Mouse (Mus musculus) G1E (cell line): ENCODE data around the gene Fbn1. TPM values are rescaled to one million over a fixed set of nuclear protein-coding genes. Genes with fewer than 3 reads are reported as not detected.

ENCODE experiments used
- ATAC-seq: 2 replicates; pipeline ENCODE4 v1.8.0; 2016; ENCODE audit warnings: mild to moderate bottlenecking; ENCODE audit not compliant: insufficient number of reproducible peaks, poor library complexity, low FRiP score, severe bottlenecking; ENCODE audit errors: extremely low read depth
- DNase-seq: peaks from one replicate; pipeline ENCODE4 v3.0.0; 2012; ENCODE audit warnings: low spot score
- H3K27me3 ChIP-seq: 2 replicates; pipeline ENCODE4 v1.6.1; 2012; ENCODE audit warnings: mild to moderate bottlenecking, low read length, inconsistent platforms; ENCODE audit not compliant: insufficient read depth
- H3K36me3 ChIP-seq: replicated peaks from 2 replicates; pipeline ENCODE3; 2012; ENCODE audit warnings: mild to moderate bottlenecking, inconsistent platforms
- H3K4me1 ChIP-seq: 2 replicates; pipeline ENCODE4 v1.6.1; 2012; ENCODE audit warnings: low read depth, low read length, inconsistent platforms, mixed read lengths; ENCODE audit not compliant: insufficient read depth
- H3K4me3 ChIP-seq: 2 replicates; pipeline ENCODE4 v1.5.1; 2012; ENCODE audit warnings: low read depth, mild to moderate bottlenecking, inconsistent platforms, low read length, moderate library complexity, mixed read lengths
- H3K9me3 ChIP-seq: replicated peaks from 2 replicates; pipeline ENCODE4 v1.6.1; 2012; ENCODE audit warnings: inconsistent platforms
- CTCF ChIP-seq: IDR thresholded peaks from 2 replicates; pipeline ENCODE4 v1.5.1; 2012; ENCODE audit warnings: low read depth, low read length, inconsistent platforms, mixed read lengths
- GATA1 ChIP-seq: IDR thresholded peaks from 2 replicates; pipeline ENCODE4 v1.6.1; 2012; ENCODE audit warnings: borderline replicate concordance, low read length, inconsistent platforms, mixed read lengths
- GATA2 ChIP-seq: IDR thresholded peaks from 2 replicates; pipeline ENCODE4 v1.6.1; 2012; ENCODE audit warnings: low read depth, low read length, inconsistent platforms, borderline replicate concordance
- POLR2AphosphoS5 ChIP-seq: IDR thresholded peaks from 2 replicates; pipeline ENCODE4 v1.6.1; 2012; ENCODE audit warnings: low read depth, low read length, inconsistent platforms; ENCODE audit not compliant: insufficient replicate concordance
- TAL1 ChIP-seq: conservative IDR thresholded peaks from 2 replicates; pipeline ENCODE4 v1.6.1; 2012; ENCODE audit warnings: low read depth, low read length, inconsistent platforms, mixed read lengths
- polyA plus RNA-seq: library from polyadenylated mRNA; stranded (reverse); fragments of >175 nt; gene quantifications from 2 replicates; pipeline ENCODE4 v1.2.3, GENCODE M21; 2012
- total RNA-seq, 2 experiments: library from RNA; stranded (forward) in 1 of 2; stranded (reverse) in 1 of 2; fragments of 200-1000 nt in 1 of 2; fragments of >200 nt in 1 of 2; fragmentation: Nextera tagmentation in 1 of 2; gene quantifications; 2 replicates each; pipeline ENCODE4 v1.2.3; 2014 to 2017

The Fbn1 gene
- total and polyA plus RNA-seq, 3 experiments, result 0.05 TPM; not detected in 2

DNA sequence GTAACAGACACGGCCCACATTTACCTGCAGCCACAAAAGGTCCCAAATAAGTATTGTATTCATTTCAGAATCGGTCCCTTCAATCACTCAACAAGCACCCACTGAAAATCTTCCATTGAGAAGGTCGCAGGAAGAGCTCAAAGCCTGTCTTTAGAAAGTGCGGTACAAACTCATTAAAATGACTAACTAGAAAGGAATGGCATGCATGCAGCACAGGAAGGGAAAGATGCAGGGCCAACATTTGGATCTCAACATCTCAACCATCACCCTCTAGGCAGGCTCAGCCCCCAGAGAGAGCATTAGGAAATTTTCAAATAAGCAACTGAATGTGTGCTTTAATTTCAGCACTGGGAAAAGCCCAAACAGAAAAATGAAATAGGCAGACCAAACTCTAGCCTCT lies 36.1 kb downstream of the Fbn1 start:
- Histone ChIP-seq H3K4me3 (no peak overlapping the region), H3K9me3 (no peaks in the 10 kb centered on the region), H3K36me3 (no peaks in the 10 kb centered on the region), H3K4me1 (peaks cover 3% of the 10 kb centered on the region; the same call in 1 of the 2 replicates), H3K27me3 (peaks cover 10% of the 10 kb centered on the region; the same call in 1 of the 2 replicates)
- no peak for ATAC-seq
- TF ChIP-seq GATA1 (no peak), GATA2 (no peak), POLR2AphosphoS5 (no peak), CTCF (no peak), TAL1 (no peak)
- no peak for DNase-seq

DNA sequence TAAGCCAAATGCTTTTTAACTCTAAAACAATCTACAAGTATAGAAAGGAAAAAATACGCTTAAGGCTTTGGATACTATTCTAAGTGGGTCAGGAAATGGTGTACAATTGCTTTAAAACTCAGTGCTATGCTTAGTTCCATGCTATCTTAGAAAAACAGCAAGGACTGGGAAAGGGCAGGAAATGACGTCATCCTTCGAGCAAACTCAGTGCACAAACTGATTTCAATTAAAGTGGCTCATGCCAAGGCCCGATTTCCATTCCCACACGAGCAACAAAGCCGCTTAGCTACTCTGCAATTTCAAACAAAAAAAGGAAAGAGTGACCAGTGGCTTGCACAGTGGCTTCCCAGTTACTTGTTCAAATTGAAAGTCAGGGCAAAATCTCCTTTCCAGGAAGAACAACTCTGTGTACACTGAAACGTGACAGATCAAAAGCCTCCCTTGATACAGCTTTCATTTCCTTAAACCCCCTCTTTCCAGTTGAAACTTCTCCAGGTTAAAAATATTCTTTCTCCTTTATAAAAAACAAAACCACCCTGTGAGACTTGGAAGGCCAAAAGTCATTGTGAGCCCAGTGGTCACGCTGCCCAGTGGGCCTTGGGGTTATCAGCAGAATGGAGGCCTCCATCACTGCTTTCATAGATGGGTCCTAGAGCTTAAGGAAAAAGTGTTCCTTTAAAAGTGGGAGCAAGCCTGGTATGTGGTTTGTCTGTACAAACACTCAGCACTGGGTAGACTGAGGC lies 37.1 kb downstream of the Fbn1 start:
- ATAC-seq (no peak), DNase-seq (no peak)
- no peaks in the 10 kb centered on the region for H3K36me3 ChIP-seq
- H3K27me3 ChIP-seq, result peaks cover 11% of the 10 kb centered on the region; the same call in 1 of the 2 replicates
- H3K4me3 ChIP-seq, result no peak overlapping the region
- H3K9me3 ChIP-seq, result no peaks in the 10 kb centered on the region
- H3K4me1 ChIP-seq, result peaks cover 3% of the 10 kb centered on the region; the same call in 1 of the 2 replicates
- no peak for TF ChIP-seq GATA2
- TF ChIP-seq GATA1, result no peak
- no peak for TF ChIP-seq CTCF
- TF ChIP-seq POLR2AphosphoS5, result no peak
- TF ChIP-seq TAL1, result no peak

DNA sequence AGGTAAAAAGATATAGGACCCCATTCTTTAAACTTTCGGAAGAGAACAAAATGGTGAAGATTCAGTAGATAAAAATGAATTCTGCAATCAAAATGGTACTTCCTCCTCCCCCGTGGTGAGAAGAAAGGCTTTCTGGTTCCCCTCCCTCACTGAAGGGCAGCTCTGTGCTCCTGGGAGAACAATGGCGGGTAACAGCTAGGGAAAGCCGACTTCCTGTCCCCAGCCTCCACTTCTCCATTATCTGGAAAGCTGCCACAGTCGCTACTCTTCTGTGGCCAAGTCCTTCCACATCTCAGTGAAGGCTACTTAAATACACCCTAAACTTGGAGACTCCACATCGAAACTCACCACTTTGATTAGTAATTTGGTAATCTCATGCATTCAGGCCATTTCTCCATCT lies 43.8 kb downstream of the Fbn1 start:
- TF ChIP-seq GATA1 (no peak), CTCF (no peak), POLR2AphosphoS5 (no peak), GATA2 (no peak), TAL1 (no peak)
- DNase-seq, result no peak
- ATAC-seq, result no peak
- H3K4me1 ChIP-seq, result no peaks in the 10 kb centered on the region
- peaks cover 5% of the 10 kb centered on the region; the same call in 1 of the 2 replicates for H3K27me3 ChIP-seq
- H3K36me3 ChIP-seq, result no peaks in the 10 kb centered on the region
- no peaks in the 10 kb centered on the region for H3K9me3 ChIP-seq
- no peak overlapping the region for H3K4me3 ChIP-seq

DNA sequence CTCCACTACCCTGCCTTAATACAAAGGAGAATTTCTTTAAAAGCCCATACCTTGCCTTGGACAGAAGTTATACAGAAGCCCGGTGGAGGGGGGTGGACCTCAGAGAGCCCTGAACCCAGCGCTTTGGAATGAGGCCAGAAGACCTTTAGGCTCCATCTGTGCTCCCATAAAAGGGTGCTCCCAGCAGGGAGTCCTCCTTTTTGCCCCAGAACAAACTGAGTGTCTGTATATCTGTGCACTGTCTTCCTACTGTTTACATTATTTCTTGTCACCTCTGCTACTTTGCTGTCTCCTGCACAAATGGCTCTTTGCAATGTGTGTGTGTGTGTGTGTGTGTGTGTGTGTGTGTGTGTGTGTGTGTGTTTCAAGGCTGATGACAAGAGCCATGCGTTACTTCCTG lies 48.7 kb downstream of the Fbn1 start:
- Histone ChIP-seq H3K9me3 (no peaks in the 10 kb centered on the region), H3K36me3 (no peaks in the 10 kb centered on the region), H3K27me3 (no peaks in the 10 kb centered on the region; the same call in 1 of the 2 replicates), H3K4me1 (0 out of 2 replicates have a peak, but pooled peaks cover 2% of the 10 kb centered on the region), H3K4me3 (no peak overlapping the region)
- TF ChIP-seq CTCF, result no peak
- no peak for TF ChIP-seq TAL1
- no peak for TF ChIP-seq POLR2AphosphoS5
- TF ChIP-seq GATA1, result no peak
- no peak for TF ChIP-seq GATA2
- no peak for DNase-seq
- no peak for ATAC-seq

DNA sequence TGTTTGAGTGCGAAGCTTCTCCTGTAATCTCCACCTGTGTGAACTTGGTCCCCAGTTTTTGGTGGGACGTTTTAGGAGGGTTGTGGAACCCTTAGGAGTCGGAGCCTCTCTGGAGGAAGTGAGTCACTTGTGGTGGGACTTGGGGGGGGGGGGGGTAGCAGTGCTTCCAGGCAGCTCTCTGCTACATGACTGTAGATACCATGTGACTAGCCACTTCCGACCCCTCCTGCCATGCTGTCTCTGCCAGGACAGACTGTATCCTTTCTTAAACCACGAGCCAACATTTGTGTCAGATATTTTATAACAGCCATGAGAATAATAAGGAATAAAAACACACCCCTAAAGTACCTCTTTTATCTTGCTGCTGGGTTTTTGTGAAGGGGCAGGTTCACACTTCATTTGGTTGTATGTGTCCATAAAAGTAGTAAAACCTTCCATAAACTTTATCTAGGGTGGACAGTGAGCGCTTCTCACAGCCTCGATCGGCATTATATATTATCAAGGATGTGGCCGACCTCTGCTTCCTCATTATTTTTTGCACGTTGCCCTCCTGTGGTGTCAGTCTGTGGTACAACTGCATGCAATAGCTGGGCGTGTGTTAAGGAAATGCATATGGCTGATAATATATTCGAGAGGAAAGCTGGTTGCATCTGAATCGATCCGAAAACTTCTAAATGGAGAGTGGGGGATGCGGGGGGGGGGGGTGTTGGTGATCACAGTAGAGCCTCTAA lies 51.6 kb downstream of the Fbn1 start:
- Histone ChIP-seq H3K27me3 (no peaks in the 10 kb centered on the region; the same call in 1 of the 2 replicates), H3K4me1 (0 out of 2 replicates have a peak, but pooled peaks cover 2% of the 10 kb centered on the region), H3K36me3 (no peaks in the 10 kb centered on the region), H3K4me3 (no peak overlapping the region), H3K9me3 (no peaks in the 10 kb centered on the region)
- TF ChIP-seq POLR2AphosphoS5 (no peak), TAL1 (no peak), CTCF (no peak), GATA1 (no peak), GATA2 (no peak)
- ATAC-seq, result no peak
- DNase-seq, result no peak

DNA sequence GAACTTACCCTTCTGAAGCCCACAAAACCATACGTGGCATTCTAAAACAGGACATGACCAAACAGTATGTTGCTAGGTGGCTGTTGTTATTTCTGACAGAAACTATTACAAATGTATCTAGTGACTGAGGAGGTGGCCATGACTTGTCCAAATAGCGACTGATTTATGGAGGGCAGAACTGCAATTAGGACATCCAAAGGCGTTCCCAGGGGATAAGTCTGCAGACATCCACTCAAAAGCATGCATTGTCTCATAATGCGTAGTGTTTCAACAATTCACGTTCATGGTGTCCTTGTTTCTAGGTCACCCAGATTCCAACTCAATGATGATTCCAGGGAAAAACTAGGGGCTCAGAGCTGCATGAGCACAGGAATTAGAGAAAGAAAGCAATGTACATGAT lies 53.0 kb downstream of the Fbn1 start:
- no peaks in the 10 kb centered on the region for H3K9me3 ChIP-seq
- no peak for TF ChIP-seq GATA1
- TF ChIP-seq GATA2, result no peak
- no peak for TF ChIP-seq CTCF
- no peak for TF ChIP-seq POLR2AphosphoS5
- TF ChIP-seq TAL1, result no peak
- H3K27me3 ChIP-seq, result peaks cover 3% of the 10 kb centered on the region
- 0 out of 2 replicates have a peak, but pooled peaks cover 2% of the 10 kb centered on the region for H3K4me1 ChIP-seq
- DNase-seq (no peak), ATAC-seq (no peak)
- H3K4me3 ChIP-seq, result no peak overlapping the region
- no peaks in the 10 kb centered on the region for H3K36me3 ChIP-seq
